Mouse (Mus musculus) embryonic facial prominence, embryonic 13.5 days (tissue): ENCODE results near the gene Tomm70a. TPM values are rescaled to one million over a fixed set of nuclear protein-coding genes. Genes with fewer than 3 reads are reported as not detected.

Experiments
- ATAC-seq: fragments of 200-750 bp; cut with Nextera tagmentation; 2 replicates; pipeline ENCODE4 v1.8.0; 2017; ENCODE audit warnings: low read depth; ENCODE audit not compliant: insufficient number of reproducible peaks, insufficient read depth, low FRiP score, low TSS enrichment
- H3K27ac ChIP-seq: fragments of 300-500 bp; sonication (generic); 2 replicates; pipeline ENCODE4 v1.5.1; 2015; ENCODE audit warnings: moderate library complexity, mild to moderate bottlenecking, inconsistent platforms
- H3K27me3 ChIP-seq: fragments of 300-500 bp; sonication (generic); 2 replicates; pipeline ENCODE4 v1.6.1; 2015; ENCODE audit warnings: mild to moderate bottlenecking, inconsistent platforms
- H3K36me3 ChIP-seq: fragments of 300-500 bp; sonication (generic); 2 replicates; pipeline ENCODE4 v1.6.1; 2015; ENCODE audit warnings: mild to moderate bottlenecking, inconsistent platforms
- H3K4me1 ChIP-seq: fragments of 300-500 bp; sonication (generic); 2 replicates; pipeline ENCODE4 v1.6.1; 2015; ENCODE audit warnings: inconsistent platforms
- H3K4me2 ChIP-seq: fragments of 300-500 bp; sonication (generic); 2 replicates; pipeline ENCODE4 v1.6.1; 2015; ENCODE audit warnings: moderate library complexity, mild to moderate bottlenecking, inconsistent platforms
- H3K4me3 ChIP-seq: fragments of 300-500 bp; sonication (generic); 2 replicates; pipeline ENCODE4 v1.5.1; 2015; ENCODE audit warnings: mild to moderate bottlenecking, inconsistent platforms
- H3K9ac ChIP-seq: fragments of 300-500 bp; sonication (generic); 2 replicates; pipeline ENCODE4 v1.6.1; 2015; ENCODE audit warnings: mild to moderate bottlenecking, inconsistent platforms
- H3K9me3 ChIP-seq: fragments of 300-500 bp; sonication (generic); 2 replicates; pipeline ENCODE4 v1.6.1; 2016; ENCODE audit warnings: inconsistent platforms
- WGBS: fragments of 180-500 bp; shearing (Covaris S2); methylation state at CpG from one replicate; pipeline ENCODE4 v1.1.7; 2015; ENCODE audit warnings: mixed read lengths; 5-methylcytosine and 5-hydroxymethylcytosine counted together
- polyA plus RNA-seq: library from polyadenylated mRNA; unstranded; fragments of >200 nt; fragmentation: Nextera tagmentation; extraction: Ambion mirVana; gene quantifications from 2 replicates; pipeline ENCODE4 v1.2.1, GENCODE M21; 2015

The Tomm70a gene
- polyA plus RNA-seq = 41.3 and 41.8 TPM in 2 replicates

DNA sequence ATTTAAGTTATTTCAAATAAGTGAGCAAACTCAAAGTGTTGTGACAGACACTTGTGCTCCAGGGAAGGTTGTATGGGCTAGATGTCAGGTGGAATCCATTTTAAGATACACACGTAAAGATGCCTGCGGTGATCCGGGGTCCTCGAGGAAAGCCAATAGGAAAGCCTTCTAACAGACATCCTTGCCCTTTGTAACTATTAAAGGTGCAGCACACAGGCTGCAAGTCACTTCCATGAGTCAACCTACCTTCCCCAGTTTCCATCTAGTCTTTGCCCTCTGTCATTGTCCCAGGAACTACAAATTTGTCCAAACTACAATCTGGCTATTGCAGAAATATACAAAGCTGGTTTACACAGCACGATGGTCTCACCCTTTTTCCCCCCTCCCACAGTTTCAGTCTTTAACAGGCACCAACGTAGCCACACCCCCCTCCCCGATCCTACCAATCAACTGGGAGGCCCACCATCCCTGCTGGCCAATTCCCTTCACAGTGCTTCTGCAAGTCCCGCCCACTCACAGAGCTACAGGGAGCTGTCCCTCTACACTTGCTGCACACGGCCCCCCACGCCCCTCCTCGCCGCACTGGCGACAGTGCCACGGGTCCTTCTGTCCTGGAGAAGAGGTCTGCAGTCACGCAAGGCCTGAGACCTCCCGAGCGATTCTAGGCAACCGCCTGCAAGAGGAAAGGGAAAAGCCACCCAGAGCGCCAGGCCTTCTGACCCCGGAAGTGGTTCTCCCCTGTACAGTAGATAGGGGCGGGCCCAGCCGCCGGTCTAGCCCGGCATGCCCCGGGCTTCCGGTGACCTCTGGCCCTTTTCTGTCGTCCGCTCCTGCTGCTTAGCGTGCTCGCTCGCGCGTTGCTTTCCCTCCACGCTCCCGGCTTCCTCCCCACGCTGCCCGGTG lies at the start of gene Tomm70a:
Gene Tomm70a (plus strand): TSS at position 791 of the 903 bp plus-strand sequence.
- peak within 1 kb of the TSS; percentile 98 for H3K9ac ChIP-seq
- ATAC-seq = peak; percentile 99
- H3K36me3 ChIP-seq = no peaks in the 10 kb centered on the region
- H3K4me2 ChIP-seq = peak within 1 kb of the TSS; percentile 71
- no peaks in the 10 kb centered on the region for H3K9me3 ChIP-seq
- peak within 1 kb of the TSS; percentile 98 for H3K4me3 ChIP-seq
- H3K27ac ChIP-seq = peak within 1 kb of the TSS; percentile 95
- WGBS = under 1% methylated on average over 37 of the region's 37 CpGs
- H3K4me1 ChIP-seq = peaks cover 20% of the 10 kb centered on the region
- 0 out of 2 replicates have a peak, but pooled peaks cover 3% of the 10 kb centered on the region for H3K27me3 ChIP-seq

DNA sequence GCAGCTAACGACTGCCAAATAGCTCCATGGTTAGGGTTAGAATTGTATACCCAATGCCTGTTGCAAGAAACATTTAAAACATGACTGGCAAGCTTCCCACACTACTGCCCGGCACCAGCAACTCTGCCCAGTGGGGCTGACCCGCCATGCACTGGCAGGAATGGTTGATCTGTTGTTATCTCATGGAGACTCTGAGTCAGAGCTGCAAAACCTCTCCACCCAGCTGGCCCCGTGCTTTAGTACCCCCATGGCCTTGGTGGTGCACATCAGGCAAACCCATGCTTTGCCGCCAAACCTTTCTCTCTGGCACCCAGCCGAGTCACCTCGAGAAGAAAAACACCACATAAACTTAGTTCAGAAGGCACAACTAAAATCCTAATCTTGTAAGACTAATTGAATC lies 45.5 kb upstream of the Tomm70a start:
- no peak for ATAC-seq
- Histone ChIP-seq H3K27ac (no peak overlapping the region), H3K4me1 (no peaks in the 10 kb centered on the region), H3K4me2 (no peak overlapping the region), H3K9ac (no peak overlapping the region), H3K27me3 (no peaks in the 10 kb centered on the region), H3K36me3 (no peaks in the 10 kb centered on the region), H3K9me3 (no peaks in the 10 kb centered on the region), H3K4me3 (no peak overlapping the region)
- WGBS = 78% methylated on average over 7 of the region's 7 CpGs

DNA sequence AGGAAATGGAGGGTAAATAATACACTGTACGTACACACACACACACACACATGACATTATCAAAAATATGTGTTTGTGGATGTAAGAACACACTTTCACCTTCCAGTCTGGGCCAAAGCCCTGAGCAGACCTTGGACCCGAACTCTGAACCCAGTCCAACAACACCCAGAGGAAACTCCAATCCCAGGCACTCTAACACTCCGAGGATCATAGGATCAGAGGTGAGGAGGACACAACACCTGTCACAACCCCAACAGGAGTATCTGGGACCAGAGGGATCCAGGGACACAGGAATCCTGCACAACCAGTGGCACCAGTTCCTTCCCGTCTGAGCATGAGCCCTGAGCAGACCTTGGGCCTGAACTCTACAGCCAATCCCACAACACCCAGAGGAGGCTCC lies 41.9 kb upstream of the Tomm70a start:
- Histone ChIP-seq H3K27ac (no peak overlapping the region), H3K4me3 (no peak overlapping the region), H3K4me2 (no peak overlapping the region), H3K36me3 (no peaks in the 10 kb centered on the region), H3K9ac (no peak overlapping the region), H3K4me1 (no peaks in the 10 kb centered on the region), H3K9me3 (no peaks in the 10 kb centered on the region), H3K27me3 (no peaks in the 10 kb centered on the region)
- 72% methylated on average over 4 of the region's 4 CpGs for WGBS
- ATAC-seq = no peak

DNA sequence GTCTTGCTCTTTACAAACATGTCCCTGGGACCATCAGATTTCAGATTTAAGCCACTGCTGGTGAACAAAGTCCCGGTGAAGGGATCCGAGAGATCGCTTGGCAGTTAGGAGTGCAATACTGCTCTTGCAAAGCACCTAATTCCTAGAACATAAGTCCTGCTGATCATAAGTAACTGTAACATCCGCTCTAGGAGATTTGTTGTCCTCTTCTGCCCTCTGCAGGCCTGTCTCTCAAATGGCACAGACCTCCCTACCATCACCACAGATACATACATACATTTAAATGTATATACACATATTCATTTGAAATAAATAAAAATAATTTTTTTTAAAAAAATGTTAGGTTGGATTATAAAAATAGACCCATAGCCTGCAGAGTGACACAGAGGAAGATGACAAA lies 29.0 kb upstream of the Tomm70a start:
- no peak for ATAC-seq
- Histone ChIP-seq H3K4me2 (no peak overlapping the region), H3K36me3 (no peaks in the 10 kb centered on the region), H3K4me1 (no peaks in the 10 kb centered on the region), H3K4me3 (no peak overlapping the region), H3K9me3 (no peaks in the 10 kb centered on the region), H3K27me3 (no peaks in the 10 kb centered on the region), H3K9ac (no peak overlapping the region), H3K27ac (no peak overlapping the region)
- WGBS = 49% methylated on average over 4 of the region's 4 CpGs

DNA sequence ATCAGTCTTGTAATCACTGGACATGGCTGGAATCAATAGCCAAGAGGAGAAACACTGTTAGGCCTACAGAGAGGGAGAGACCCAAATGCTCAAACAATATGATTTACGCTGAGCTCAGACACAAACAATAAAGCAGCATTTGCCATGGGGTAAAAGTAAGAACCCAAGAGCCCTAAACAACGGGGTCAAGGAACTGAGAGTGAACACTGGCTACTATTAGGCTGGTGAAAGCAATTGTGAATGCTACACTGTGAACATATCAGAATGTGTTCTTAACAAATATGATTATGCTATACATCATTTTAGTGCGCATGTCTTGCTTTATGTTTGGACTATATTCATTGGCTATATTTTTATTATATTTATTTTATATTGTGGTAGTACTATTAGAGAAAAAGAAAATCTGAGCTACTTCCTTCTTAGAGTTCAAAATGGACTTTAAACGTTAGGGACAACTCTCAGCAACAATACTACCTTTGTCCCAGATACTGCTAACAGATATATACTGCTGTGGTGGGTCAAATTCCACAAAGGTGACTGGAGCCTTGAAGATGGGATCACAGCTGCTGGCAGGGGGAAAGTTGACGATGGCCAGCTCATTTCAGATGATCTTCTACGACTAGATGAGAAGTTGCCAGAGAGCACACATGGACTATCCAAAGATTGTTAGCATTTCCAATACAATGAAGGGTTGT lies 28.4 kb upstream of the Tomm70a start:
- Histone ChIP-seq H3K4me2 (no peak overlapping the region), H3K27ac (no peak overlapping the region), H3K4me3 (no peak overlapping the region), H3K36me3 (no peaks in the 10 kb centered on the region), H3K4me1 (no peaks in the 10 kb centered on the region), H3K9ac (no peak overlapping the region), H3K9me3 (no peaks in the 10 kb centered on the region), H3K27me3 (no peaks in the 10 kb centered on the region)
- no peak for ATAC-seq
- 64% methylated on average over 6 of the region's 6 CpGs for WGBS

DNA sequence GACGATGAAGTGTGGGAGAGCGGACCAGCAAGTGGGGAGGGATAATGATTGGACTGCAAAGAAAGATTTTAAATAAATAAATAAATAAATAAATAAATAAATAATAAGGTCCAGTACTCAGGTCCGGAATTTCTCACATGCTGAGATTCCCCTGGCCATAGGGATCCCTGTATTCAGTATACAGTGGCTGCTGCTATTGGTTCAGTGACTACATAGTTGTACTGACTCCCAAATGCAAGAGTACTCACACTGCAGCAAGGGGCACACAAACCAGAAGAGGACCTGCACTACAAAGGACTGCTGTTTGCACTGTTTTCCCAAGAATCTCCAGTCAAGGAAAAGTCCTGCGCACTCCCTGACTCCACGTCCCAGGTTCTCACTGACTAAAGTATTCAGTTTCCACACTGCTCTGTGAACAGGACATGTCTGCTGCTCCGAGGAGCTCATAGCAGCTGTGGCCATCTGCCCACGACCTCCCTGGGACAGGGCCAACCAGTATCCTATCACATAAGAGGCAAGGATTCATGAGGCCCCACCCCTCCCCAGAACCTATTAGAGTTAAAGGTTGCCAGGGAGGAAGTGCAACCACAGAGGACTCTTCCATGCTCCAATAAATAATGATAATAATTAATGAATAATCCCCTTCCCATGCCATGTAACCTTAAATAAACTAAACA lies 22.9 kb upstream of the Tomm70a start:
- H3K4me2 ChIP-seq = no peak overlapping the region
- WGBS = 59% methylated on average over 7 of the region's 7 CpGs
- no peak overlapping the region for H3K9ac ChIP-seq
- no peak overlapping the region for H3K27ac ChIP-seq
- H3K27me3 ChIP-seq = no peaks in the 10 kb centered on the region
- H3K4me1 ChIP-seq = no peaks in the 10 kb centered on the region
- H3K4me3 ChIP-seq = no peak overlapping the region
- H3K36me3 ChIP-seq = no peaks in the 10 kb centered on the region
- no peak for ATAC-seq
- no peaks in the 10 kb centered on the region for H3K9me3 ChIP-seq

DNA sequence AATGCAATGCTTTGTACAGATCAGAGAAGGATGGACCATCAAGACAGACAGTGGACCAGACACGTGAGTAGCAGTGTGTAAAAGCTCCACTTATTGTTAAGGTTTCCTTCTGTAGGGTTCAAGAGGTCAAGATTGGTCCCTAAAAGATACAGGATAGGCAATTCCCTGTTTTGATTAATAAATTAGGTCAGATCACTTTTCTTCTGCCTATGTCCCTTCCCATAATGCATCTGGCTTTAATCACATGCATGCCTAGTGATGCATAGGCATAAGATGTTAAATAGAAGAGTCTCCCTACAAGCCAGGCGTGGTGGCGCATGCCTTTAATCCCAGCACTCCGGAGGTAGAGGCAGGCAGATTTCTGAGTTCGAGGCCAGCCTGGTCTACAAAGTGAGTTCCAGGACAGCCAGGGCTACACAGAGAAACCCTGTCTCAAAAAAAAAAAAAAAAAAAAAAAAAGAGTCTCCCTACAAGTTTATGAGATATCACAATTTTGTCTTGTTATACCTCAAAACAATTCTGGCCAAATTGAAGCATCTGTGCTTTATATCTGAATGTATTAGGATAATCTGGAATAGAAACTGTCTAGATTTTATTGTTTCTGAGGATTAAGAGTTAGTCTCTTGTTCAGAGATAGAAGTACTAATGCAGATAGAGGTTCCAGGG lies 21.8 kb upstream of the Tomm70a start:
- no peaks in the 10 kb centered on the region for H3K36me3 ChIP-seq
- no peaks in the 10 kb centered on the region for H3K27me3 ChIP-seq
- no peak for ATAC-seq
- H3K4me3 ChIP-seq = no peak overlapping the region
- H3K9ac ChIP-seq = no peak overlapping the region
- no peaks in the 10 kb centered on the region for H3K9me3 ChIP-seq
- WGBS = 59% methylated on average over 5 of the region's 5 CpGs
- H3K4me1 ChIP-seq = no peaks in the 10 kb centered on the region
- H3K4me2 ChIP-seq = no peak overlapping the region
- no peak overlapping the region for H3K27ac ChIP-seq

DNA sequence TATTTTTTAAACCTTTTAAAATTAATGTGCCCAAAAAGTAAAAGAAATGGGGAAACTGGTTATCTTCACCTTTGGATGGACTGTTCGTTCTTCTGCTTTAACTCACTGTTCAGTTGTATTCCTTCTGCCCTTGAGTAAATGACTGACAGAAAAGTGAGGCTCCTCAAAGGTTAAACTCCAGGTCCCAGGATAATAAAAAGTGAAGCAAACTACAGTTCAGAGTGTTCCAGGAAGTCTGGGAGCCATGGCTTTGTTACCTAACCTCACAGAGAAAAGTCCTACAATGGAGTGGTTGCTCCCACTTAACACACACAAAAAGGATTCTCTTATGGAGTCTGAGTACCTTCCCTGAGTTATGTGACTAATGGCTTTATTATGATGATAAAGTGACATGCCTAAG lies 20.3 kb upstream of the Tomm70a start:
- H3K36me3 ChIP-seq = no peaks in the 10 kb centered on the region
- no peak overlapping the region for H3K4me2 ChIP-seq
- H3K27ac ChIP-seq = no peak overlapping the region
- ATAC-seq = no peak
- no peaks in the 10 kb centered on the region for H3K4me1 ChIP-seq
- H3K27me3 ChIP-seq = no peaks in the 10 kb centered on the region
- H3K4me3 ChIP-seq = no peak overlapping the region
- H3K9me3 ChIP-seq = no peaks in the 10 kb centered on the region
- WGBS = 86% methylated on average over 1 of the region's 1 CpGs
- H3K9ac ChIP-seq = no peak overlapping the region

DNA sequence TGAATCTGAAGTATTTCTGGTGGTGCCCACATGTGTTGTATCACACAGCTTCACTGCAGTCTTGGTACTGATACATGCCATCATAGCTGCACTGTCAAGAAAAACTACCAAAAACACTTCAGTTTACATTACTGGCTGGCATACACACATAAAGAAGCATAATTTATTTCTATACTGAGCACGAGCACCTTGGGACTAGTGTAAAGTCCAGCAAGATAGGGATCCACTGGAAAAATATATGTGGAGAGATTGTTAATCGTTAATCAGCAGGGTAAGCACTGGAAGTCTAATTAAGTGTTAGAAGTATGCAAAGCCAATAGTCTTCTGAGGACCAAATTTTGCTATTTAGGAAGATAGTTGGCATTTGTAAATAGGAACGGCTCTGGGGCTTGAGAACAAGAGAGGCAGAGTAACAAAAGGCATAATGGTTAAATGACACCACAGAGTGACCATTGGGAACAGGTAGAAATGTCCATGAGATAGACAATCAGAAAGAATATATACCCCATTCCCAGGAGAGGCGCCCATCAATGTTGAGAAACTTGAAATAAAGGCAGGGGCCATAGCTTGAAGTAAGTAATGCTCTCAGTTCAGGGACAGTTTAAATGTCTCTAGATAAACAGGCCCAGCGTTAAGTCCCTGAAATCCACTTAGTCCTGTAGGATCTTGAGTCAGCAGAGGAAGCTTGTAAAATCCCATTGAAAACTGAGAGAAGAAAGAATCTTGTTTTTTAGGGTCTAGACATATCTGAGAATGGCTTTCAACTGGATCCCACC lies 15.1 kb upstream of the Tomm70a start:
- H3K4me2 ChIP-seq = no peak overlapping the region

DNA sequence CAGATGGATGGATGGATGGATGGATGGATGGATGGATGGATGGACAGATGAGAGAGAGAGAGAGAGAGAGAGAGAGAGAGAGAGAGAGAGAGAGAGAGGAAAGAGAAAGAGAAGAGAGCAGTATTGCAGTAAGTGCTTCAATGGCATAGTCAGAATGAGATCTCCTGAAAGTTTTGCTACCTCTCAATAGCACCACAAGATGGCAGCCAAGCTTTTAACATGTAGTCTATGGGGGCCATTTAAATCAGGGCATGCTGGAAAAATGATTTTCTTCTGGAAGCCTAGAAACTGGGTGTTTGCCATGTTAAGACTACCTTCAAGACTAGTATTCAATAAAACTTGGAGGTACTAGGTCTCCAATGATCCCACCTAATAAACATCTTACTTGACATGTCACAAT lies 5.4 kb upstream of the Tomm70a start:
- H3K4me2 ChIP-seq = no peak overlapping the region
- no peak for ATAC-seq
- no peak overlapping the region for H3K9ac ChIP-seq
- H3K4me3 ChIP-seq = no peak overlapping the region
- 0 out of 2 replicates have a peak, but pooled peaks cover 3% of the 10 kb centered on the region for H3K27me3 ChIP-seq
- no peaks in the 10 kb centered on the region for H3K36me3 ChIP-seq
- H3K27ac ChIP-seq = no peak overlapping the region
- no peaks in the 10 kb centered on the region for H3K9me3 ChIP-seq
- no peaks in the 10 kb centered on the region for H3K4me1 ChIP-seq

More for the DNA sequence above, 15.1 kb upstream of the Tomm70a start:
- H3K27me3 ChIP-seq = no peaks in the 10 kb centered on the region
- H3K4me3 ChIP-seq = no peak overlapping the region
- no peaks in the 10 kb centered on the region for H3K4me1 ChIP-seq
- ATAC-seq = no peak
- no peak overlapping the region for H3K9ac ChIP-seq
- no peaks in the 10 kb centered on the region for H3K36me3 ChIP-seq
- 77% methylated on average over 5 of the region's 5 CpGs for WGBS
- no peaks in the 10 kb centered on the region for H3K9me3 ChIP-seq
- no peak overlapping the region for H3K27ac ChIP-seq

DNA sequence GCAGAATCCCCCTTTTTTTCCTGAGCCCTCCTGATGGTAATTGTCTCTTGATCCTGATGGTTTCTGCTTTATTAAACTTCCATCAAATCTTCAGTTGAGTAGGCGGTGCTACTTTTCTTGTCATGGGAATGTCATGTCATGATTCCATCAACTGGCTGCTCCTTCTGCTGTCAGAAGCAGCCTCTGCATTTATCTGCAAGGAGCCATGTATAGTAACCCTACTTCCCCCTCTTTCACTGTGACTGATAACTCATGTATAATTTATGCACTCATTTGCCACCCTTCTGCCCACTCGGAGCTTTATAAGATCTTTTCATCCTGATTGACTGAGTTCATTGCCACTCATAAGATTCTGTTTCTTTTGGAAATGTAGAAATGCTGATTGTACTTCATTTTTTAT lies 3.9 kb upstream of the Tomm70a start:
- Histone ChIP-seq H3K9ac (no peak overlapping the region), H3K27ac (no peak overlapping the region), H3K36me3 (no peaks in the 10 kb centered on the region), H3K9me3 (no peaks in the 10 kb centered on the region), H3K4me1 (peaks cover 2% of the 10 kb centered on the region), H3K27me3 (0 out of 2 replicates have a peak, but pooled peaks cover 3% of the 10 kb centered on the region), H3K4me3 (no peak overlapping the region), H3K4me2 (no peak overlapping the region)
- ATAC-seq = no peak
- 83% methylated on average over 2 of the region's 2 CpGs for WGBS
